Mouse (Mus musculus) lung, adult 18-20 months (tissue): ENCODE results near the gene Cep170.
"Not testable (repeated sequence)": the region's sequence is repeated elsewhere in the genome, so short reads cannot be mapped to it uniquely, and the experiment has no call there.

Experiments used
- DNase-seq, 2 experiments: peaks; one replicate each; pipeline ENCODE4 v3.0.0; 2022; ENCODE audit warnings: mixed read lengths in 2 of 2

Gene Cep170

GRCm38 (mm10) chr1:176814036-176814420 lies at the start of gene Cep170:
Gene Cep170, minus strand, starts transcription at chr1:176814067.
- peak; percentile 94 to 95 for DNase-seq

GRCm38 (mm10) chr1:176861981-176862644 lies 48.2 kb upstream of the Cep170 start:
- DNase-seq = peak in 1 of 2 experiments; percentile 62

- no peak for DNase-seq
Observed at GRCm38 (mm10) chr1:176852813-176853590, 39.1 kb upstream of the Cep170 start.

GRCm38 (mm10) chr1:176851401-176851800 lies 37.5 kb upstream of the Cep170 start:
- no peak for DNase-seq

- DNase-seq = no peak
Observed at GRCm38 (mm10) chr1:176849377-176849776, 35.5 kb upstream of the Cep170 start.

- no peak for DNase-seq
Observed at GRCm38 (mm10) chr1:176848613-176849290, 34.9 kb upstream of the Cep170 start.

GRCm38 (mm10) chr1:176847118-176847859 lies 33.4 kb upstream of the Cep170 start:
- DNase-seq = no peak

GRCm38 (mm10) chr1:176845082-176845977 lies 31.5 kb upstream of the Cep170 start:
- no peak for DNase-seq

GRCm38 (mm10) chr1:176836562-176836961 lies 22.7 kb upstream of the Cep170 start:
- DNase-seq = not testable (repeated sequence)

GRCm38 (mm10) chr1:176835501-176836294 lies 21.8 kb upstream of the Cep170 start:
- no peak for DNase-seq

GRCm38 (mm10) chr1:176834880-176835279 lies 21.0 kb upstream of the Cep170 start:
- no peak for DNase-seq

GRCm38 (mm10) chr1:176833948-176834347 lies 20.1 kb upstream of the Cep170 start:
- peak in 1 of 2 experiments; percentile 35 for DNase-seq

- DNase-seq = no peak
Observed at GRCm38 (mm10) chr1:176833257-176833656, 19.4 kb upstream of the Cep170 start.

- DNase-seq = no peak
Observed at GRCm38 (mm10) chr1:176832607-176833006, 18.7 kb upstream of the Cep170 start.

GRCm38 (mm10) chr1:176832071-176832470 lies 18.2 kb upstream of the Cep170 start:
- DNase-seq = no peak

GRCm38 (mm10) chr1:176828666-176829065 lies 14.8 kb upstream of the Cep170 start:
- DNase-seq = no peak

- DNase-seq = no peak
Observed at GRCm38 (mm10) chr1:176827945-176828485, 14.1 kb upstream of the Cep170 start.

GRCm38 (mm10) chr1:176827365-176827764 lies 13.5 kb upstream of the Cep170 start:
- DNase-seq = peak; percentile 61 to 65

- DNase-seq = no peak
Observed at GRCm38 (mm10) chr1:176826931-176827330, 13.1 kb upstream of the Cep170 start.

- peak; percentile 60 to 63 for DNase-seq
Observed at GRCm38 (mm10) chr1:176826186-176826585, 12.3 kb upstream of the Cep170 start.

- DNase-seq = no peak
Observed at GRCm38 (mm10) chr1:176825084-176825483, 11.2 kb upstream of the Cep170 start.
